In the genomic region with DNA sequence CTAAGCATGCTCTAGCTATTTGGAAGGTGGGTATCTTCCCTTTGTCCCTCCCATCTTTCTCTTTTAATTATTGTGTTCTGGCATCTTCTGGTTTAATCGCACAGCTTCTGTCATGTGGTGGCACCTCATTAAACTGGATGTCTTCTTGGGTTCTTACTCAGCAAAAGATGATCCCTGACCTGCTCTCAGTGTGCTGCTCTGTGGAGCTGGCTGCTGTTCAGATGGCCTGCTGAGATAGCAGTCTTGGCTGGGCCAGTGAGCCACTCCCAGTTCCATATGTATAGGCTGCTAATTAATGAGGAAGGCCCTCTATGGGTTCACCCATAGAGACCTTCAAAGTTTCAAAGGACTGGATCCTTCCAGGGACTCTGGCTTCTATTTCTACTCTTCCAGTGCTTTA, we compare ENCODE assay signal across 20 mouse cellular contexts.
A peak's percentile ranks its signal among the peaks of the same experiment; 100 is the strongest.
DNase-seq lines count a peak whose midpoint lies in the region; ATAC-seq and TF ChIP-seq lines count a peak whose summit lies in the region.
"Had no signal": no experiment of that assay in that cellular context is flagged by ENCODE, and none has a peak within 500 bp of the region (broad histone marks: within the 10 kb centered on the region; RNA-seq: fewer than 3 reads in every experiment).

No protein-coding gene starts in this region.

- H3K4me2 ChIP-seq in hindbrain, postnatal 0 days (ENCODE audit: low read depth, low read length) = no peak overlapping the region
- no peak overlapping the region for H3K4me2 ChIP-seq in hindbrain, embryonic 16.5 days (ENCODE audit: low read length)
- H3K4me2 ChIP-seq: embryonic facial prominence, embryonic 12.5 days; forebrain, embryonic 13.5 days; hindbrain, embryonic 13.5 days had no signal

- intact Hi-C loops in gastrocnemius, adult 2 months (cut with DNase I) = no loop called here

- H3K27ac ChIP-seq in cerebellum, adult 2 months (ENCODE audit: insufficient read depth, low read length) = no peak overlapping the region
- H3K27ac ChIP-seq in gastrocnemius, adult 2 months = peak overlapping the region; percentile 54
- no peak overlapping the region for H3K27ac ChIP-seq in hindbrain, postnatal 0 days
- H3K27ac ChIP-seq in hindbrain, embryonic 16.5 days (ENCODE audit: low read depth, low read length) = no peak overlapping the region
- H3K27ac ChIP-seq: embryonic facial prominence, embryonic 12.5 days; forebrain, embryonic 13.5 days; hindbrain, embryonic 13.5 days had no signal

- no peak for ATAC-seq in hindbrain, postnatal 0 days
- no peak for ATAC-seq in hindbrain, embryonic 16.5 days
- ATAC-seq: CD4-positive, CD25-positive, alpha-beta regulatory T cell, adult 4 months; forebrain, embryonic 13.5 days; intestine, embryonic 16.5 days had no signal

- TF ChIP-seq CTCF in cerebellum, adult 2 months (IDR thresholded peaks at IDR 0.05; ENCODE audit: borderline replicate concordance, insufficient read depth, low read depth, low read length) = no peak
- no peak for TF ChIP-seq CTCF in gastrocnemius, adult 2 months (IDR thresholded peaks at IDR 0.05)
- no peak for TF ChIP-seq CTCF in hindbrain, postnatal 0 days (IDR thresholded peaks at IDR 0.05; ENCODE audit: low read depth)
- no peak for TF ChIP-seq CTCF in brain, embryonic 14.5 days (IDR thresholded peaks at IDR 0.05; ENCODE audit: borderline replicate concordance, extremely low read depth, insufficient read depth, insufficient read length)

- H3K4me1 ChIP-seq in cerebellum, adult 2 months (ENCODE audit: control insufficient read depth, insufficient read depth, low read length) = no peaks in the 10 kb centered on the region; the same call in 1 of the 2 replicates
- H3K4me1 ChIP-seq in hindbrain, postnatal 0 days (ENCODE audit: insufficient read depth, low read length) = no peaks in the 10 kb centered on the region
- H3K4me1 ChIP-seq in hindbrain, embryonic 16.5 days (ENCODE audit: control insufficient read depth, insufficient read depth, low read depth, low read length) = no peaks in the 10 kb centered on the region
- H3K4me1 ChIP-seq: forebrain, embryonic 13.5 days; hindbrain, embryonic 13.5 days had no signal

- H3K4me3 ChIP-seq in cerebellum, adult 2 months (replicated peaks; ENCODE audit: insufficient read depth, low read depth, low read length) = no peak overlapping the region
- no peak overlapping the region for H3K4me3 ChIP-seq in gastrocnemius, adult 2 months
- no peak overlapping the region for H3K4me3 ChIP-seq in hindbrain, postnatal 0 days (ENCODE audit: low read length)
- H3K4me3 ChIP-seq in hindbrain, embryonic 16.5 days (ENCODE audit: low read length) = no peak overlapping the region
- H3K4me3 ChIP-seq: embryonic facial prominence, embryonic 12.5 days; forebrain, embryonic 13.5 days; hindbrain, embryonic 13.5 days had no signal

- no peak for TF ChIP-seq POLR2A in cerebellum, adult 2 months (IDR thresholded peaks at IDR 0.05; ENCODE audit: borderline replicate concordance, insufficient read depth, low read length)
- no peak for TF ChIP-seq POLR2A in brain, embryonic 14.5 days (IDR thresholded peaks at IDR 0.05; ENCODE audit: borderline replicate concordance, extremely low read depth, insufficient read depth, insufficient read length, poor library complexity, severe bottlenecking)

- no peaks in the 10 kb centered on the region for H3K9me3 ChIP-seq in hindbrain, postnatal 0 days (ENCODE audit: low read length)
- no peaks in the 10 kb centered on the region for H3K9me3 ChIP-seq in hindbrain, embryonic 16.5 days (ENCODE audit: control insufficient read depth, low read length)
- H3K9me3 ChIP-seq: forebrain, embryonic 13.5 days; hindbrain, embryonic 13.5 days had no signal

- no peaks in the 10 kb centered on the region; the same call in 1 of the 2 replicates for H3K27me3 ChIP-seq in cerebellum, adult 2 months (ENCODE audit: control insufficient read depth, insufficient read depth, low read length)
- H3K27me3 ChIP-seq in hindbrain, postnatal 0 days (ENCODE audit: insufficient read depth, low read length) = no peaks in the 10 kb centered on the region
- no peaks in the 10 kb centered on the region for H3K27me3 ChIP-seq in hindbrain, embryonic 16.5 days (replicated peaks; ENCODE audit: control insufficient read depth, insufficient read depth, low read length)
- H3K27me3 ChIP-seq: embryonic facial prominence, embryonic 12.5 days; forebrain, embryonic 13.5 days; hindbrain, embryonic 13.5 days had no signal

- WGBS in cerebellum, adult 2 months = 17% methylated on average over 1 of the region's 1 CpGs
- WGBS in hindbrain, postnatal 0 days = 54% methylated on average over 1 of the region's 1 CpGs
- 92% methylated on average over 1 of the region's 1 CpGs for WGBS in hindbrain, embryonic 16.5 days

- DNase-seq in cerebellum, postnatal 10 days = peak; percentile 31 to 59
- no peak for DNase-seq in cerebellum, adult 2 months
- peak; percentile 73 for DNase-seq in gastrocnemius, adult 2 months
- no peak for DNase-seq in gastrocnemius, postnatal 10 days
- DNase-seq in hindbrain, postnatal 0 days (ENCODE audit: low spot score) = peak; percentile 23
- peak; percentile 57 for DNase-seq in brain, embryonic 14.5 days (ENCODE audit: low read depth)
- DNase-seq in adrenal gland, postnatal 14 days = no peak
- DNase-seq: adrenal gland, adult 8-10 months; B cell, adult 2 months; cerebellum, adult 11-12 months; cerebellum, adult 9-11 months; heart, postnatal 10 days; kidney, adult 2 months had no signal

- H3K36me3 ChIP-seq in hindbrain, postnatal 0 days (ENCODE audit: insufficient read depth, low read length) = no peaks in the 10 kb centered on the region
- H3K36me3 ChIP-seq in hindbrain, embryonic 16.5 days (ENCODE audit: control insufficient read depth, insufficient read depth, low read length) = no peaks in the 10 kb centered on the region
- H3K36me3 ChIP-seq: embryonic facial prominence, embryonic 12.5 days; G1E; hindbrain, embryonic 13.5 days had no signal

- no peak overlapping the region for H3K9ac ChIP-seq in hindbrain, postnatal 0 days (replicated peaks; ENCODE audit: low read length)
- no peak overlapping the region for H3K9ac ChIP-seq in hindbrain, embryonic 16.5 days (ENCODE audit: low read depth, low read length)
- H3K9ac ChIP-seq: embryonic facial prominence, embryonic 12.5 days; forebrain, embryonic 13.5 days; hindbrain, embryonic 13.5 days had no signal

Comparison
In these comparisons a context has a peak if more than half of its experiments do, and no peak if none do; other contexts are left out.
1. DNase-seq: peak in cerebellum, postnatal 10 days (2 of 2), gastrocnemius, adult 2 months (single experiment), hindbrain, postnatal 0 days (single experiment) and brain, embryonic 14.5 days (single experiment); none in cerebellum, adult 2 months (0 of 2), gastrocnemius, postnatal 10 days (single experiment) and adrenal gland, postnatal 14 days (single experiment).